Mouse (Mus musculus): ENCODE results near the gene Epb41l2. TPM values are rescaled to one million over a fixed set of nuclear protein-coding genes. Genes with fewer than 3 reads are reported as not detected.

The Epb41l2 gene
- polyA plus RNA-seq (2015; fragmentation: Nextera tagmentation; extraction: Ambion mirVana), result 84.4 and 95.3 TPM in 2 replicates

DNA sequence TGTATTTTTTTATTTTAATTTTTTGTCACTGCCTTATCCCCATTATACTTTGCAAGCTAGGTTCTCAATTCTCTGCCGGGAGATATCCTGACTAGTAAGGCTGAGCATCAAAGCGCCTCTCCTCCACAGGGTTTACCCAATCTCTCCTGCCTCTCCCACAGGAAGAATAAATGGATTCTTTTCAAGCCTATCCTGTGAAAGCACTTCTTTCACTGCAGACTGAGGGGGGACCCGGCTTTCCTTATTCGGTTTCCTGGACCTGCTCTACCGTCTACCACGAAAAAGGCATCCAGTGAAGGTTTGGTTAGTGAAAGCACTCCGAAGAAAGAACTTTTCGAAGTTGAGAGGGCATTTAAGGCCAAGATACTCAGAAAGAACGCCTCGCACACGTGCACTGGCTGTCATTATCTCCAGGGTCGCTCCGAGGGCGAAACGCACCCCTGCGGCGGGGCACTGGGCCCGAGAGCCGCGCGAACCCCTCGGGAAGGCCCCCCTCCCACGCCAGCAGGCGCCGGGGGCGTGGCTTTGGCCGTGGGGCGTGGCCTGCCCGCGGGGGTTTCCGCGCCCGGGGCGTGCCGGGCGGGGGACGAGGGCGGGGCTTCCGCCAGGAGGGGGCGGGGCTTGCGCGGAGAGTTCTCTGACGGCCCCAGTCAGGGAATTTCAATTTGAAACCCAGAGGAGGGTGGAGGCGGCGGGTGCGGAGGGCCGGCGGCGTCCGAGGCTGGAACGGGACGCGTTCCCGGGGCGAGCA lies at the start of gene Epb41l2:
Gene Epb41l2 (plus strand): TSS at position 591 of the 751 bp plus-strand sequence.
- H3K4me2 ChIP-seq (ENCODE audit: low read depth, low read length), result peak within 1 kb of the TSS; percentile 72
- H3K4me3 ChIP-seq (ENCODE audit: low read length), result peak within 1 kb of the TSS; percentile 87
- no peaks in the 10 kb centered on the region for H3K9me3 ChIP-seq (ENCODE audit: control insufficient read depth, low read length)
- peak within 1 kb of the TSS; percentile 92 for H3K9ac ChIP-seq (ENCODE audit: low read length)
- WGBS, result under 1% methylated on average over 52 of the region's 55 CpGs
- no peaks in the 10 kb centered on the region for H3K27me3 ChIP-seq (ENCODE audit: control insufficient read depth, insufficient read depth, low read depth, low read length)
- ATAC-seq (ENCODE audit: low read depth), result peak; percentile 95
- peaks cover 21% of the 10 kb centered on the region for H3K4me1 ChIP-seq (replicated peaks; ENCODE audit: control insufficient read depth, insufficient read depth, low read length)
- H3K36me3 ChIP-seq (ENCODE audit: control insufficient read depth, insufficient read depth, low read length), result no peaks in the 10 kb centered on the region
- peak within 1 kb of the TSS; percentile 88 for H3K27ac ChIP-seq (ENCODE audit: low read length)

DNA sequence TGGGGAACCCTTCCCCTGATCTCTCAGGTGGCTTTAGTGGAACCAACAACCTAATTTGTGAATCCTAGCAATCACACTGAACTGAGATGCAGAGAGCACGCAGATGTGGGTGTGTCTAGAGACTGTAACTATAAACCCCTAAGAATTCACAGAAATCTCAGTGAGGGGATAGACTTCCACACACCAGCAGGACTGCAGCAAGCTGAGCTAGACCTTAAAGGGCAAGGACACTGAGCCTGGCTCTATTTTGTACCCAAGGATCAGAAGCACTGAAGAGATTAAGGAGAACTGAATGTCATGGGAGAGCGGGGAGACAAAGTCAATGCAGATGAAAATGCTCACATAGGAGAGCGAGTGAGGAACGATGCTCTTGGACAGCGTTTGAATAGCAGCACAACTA lies 49.6 kb upstream of the Epb41l2 start:
- Histone ChIP-seq H3K4me2 (ENCODE audit: low read depth, low read length) (no peak overlapping the region), H3K4me1 (replicated peaks; ENCODE audit: control insufficient read depth, insufficient read depth, low read length) (peaks cover 5% of the 10 kb centered on the region; the same call in 1 of the 2 replicates), H3K9me3 (ENCODE audit: control insufficient read depth, low read length) (no peaks in the 10 kb centered on the region), H3K4me3 (ENCODE audit: low read length) (no peak overlapping the region), H3K9ac (ENCODE audit: low read length) (no peak overlapping the region), H3K27ac (ENCODE audit: low read length) (no peak overlapping the region), H3K27me3 (ENCODE audit: control insufficient read depth, insufficient read depth, low read depth, low read length) (no peaks in the 10 kb centered on the region), H3K36me3 (ENCODE audit: control insufficient read depth, insufficient read depth, low read length) (no peaks in the 10 kb centered on the region)
- ATAC-seq (ENCODE audit: low read depth), result no peak
- whole genome bisulfite sequencing, result 86% methylated on average over 5 of the region's 5 CpGs

DNA sequence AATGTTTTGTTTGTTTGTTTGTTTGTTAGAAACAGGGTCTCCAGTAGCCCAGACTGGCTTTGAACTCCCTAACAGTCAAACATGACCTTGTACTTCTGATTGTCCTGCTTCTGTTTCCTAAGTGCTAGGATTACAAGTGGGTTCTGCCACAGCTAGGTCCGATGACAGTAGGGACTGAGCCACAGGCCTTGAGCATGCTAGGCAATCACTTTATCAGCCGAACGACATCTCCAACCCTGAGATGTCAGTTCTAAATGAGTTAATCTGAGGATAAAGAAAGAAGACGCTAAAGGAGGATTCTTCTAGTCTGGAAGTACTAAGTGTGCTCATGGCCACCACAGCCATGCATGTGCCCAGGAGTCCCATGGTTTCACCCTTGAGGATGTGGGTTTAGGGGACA lies 48.9 kb upstream of the Epb41l2 start:
- H3K27ac ChIP-seq (ENCODE audit: low read length), result no peak overlapping the region
- 68% methylated on average over 4 of the region's 4 CpGs for WGBS

DNA sequence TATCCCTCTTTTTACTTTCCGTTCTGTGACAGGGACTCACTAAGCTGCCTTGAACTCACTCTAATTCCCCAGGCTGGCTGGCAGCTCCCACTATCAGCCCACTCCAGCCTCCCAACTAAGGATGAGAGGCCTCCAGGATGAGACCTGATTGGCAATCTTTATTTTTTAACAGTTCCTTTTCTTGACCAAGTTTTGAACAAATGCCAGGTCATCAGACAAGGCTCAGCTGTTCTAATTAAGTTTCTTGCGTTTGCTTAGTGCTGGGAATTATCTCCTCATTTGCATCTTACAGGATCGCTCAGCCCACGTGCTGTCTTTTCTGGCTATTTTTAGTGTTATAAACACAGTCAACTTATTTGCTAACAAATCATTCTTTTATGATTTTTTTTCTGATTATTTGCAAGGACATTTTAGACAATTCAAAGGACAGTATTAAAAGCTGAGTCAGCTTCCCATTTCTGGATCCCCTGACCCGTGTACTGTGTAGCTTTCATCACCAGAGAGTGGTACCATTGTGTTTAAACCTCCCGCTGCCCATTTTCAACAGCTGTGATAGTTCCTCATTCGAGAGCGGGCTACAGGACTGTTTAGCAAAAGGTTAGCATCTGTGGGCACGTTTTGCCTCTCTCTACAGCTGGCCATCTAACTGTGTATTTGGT lies 47.9 kb upstream of the Epb41l2 start:
- no peak for ATAC-seq (ENCODE audit: low read depth)
- 44% methylated on average over 9 of the region's 9 CpGs for WGBS
- H3K4me2 ChIP-seq (ENCODE audit: low read depth, low read length), result no peak overlapping the region

More for the DNA sequence above, 48.9 kb upstream of the Epb41l2 start:
- no peak overlapping the region for H3K4me2 ChIP-seq (ENCODE audit: low read depth, low read length)
- ATAC-seq (ENCODE audit: low read depth), result no peak
- no peaks in the 10 kb centered on the region for H3K27me3 ChIP-seq (ENCODE audit: control insufficient read depth, insufficient read depth, low read depth, low read length)
- H3K4me3 ChIP-seq (ENCODE audit: low read length), result no peak overlapping the region
- H3K36me3 ChIP-seq (ENCODE audit: control insufficient read depth, insufficient read depth, low read length), result no peaks in the 10 kb centered on the region
- H3K9ac ChIP-seq (ENCODE audit: low read length), result no peak overlapping the region
- no peaks in the 10 kb centered on the region for H3K9me3 ChIP-seq (ENCODE audit: control insufficient read depth, low read length)
- H3K4me1 ChIP-seq (replicated peaks; ENCODE audit: control insufficient read depth, insufficient read depth, low read length), result peaks cover 5% of the 10 kb centered on the region; the same call in 1 of the 2 replicates

DNA sequence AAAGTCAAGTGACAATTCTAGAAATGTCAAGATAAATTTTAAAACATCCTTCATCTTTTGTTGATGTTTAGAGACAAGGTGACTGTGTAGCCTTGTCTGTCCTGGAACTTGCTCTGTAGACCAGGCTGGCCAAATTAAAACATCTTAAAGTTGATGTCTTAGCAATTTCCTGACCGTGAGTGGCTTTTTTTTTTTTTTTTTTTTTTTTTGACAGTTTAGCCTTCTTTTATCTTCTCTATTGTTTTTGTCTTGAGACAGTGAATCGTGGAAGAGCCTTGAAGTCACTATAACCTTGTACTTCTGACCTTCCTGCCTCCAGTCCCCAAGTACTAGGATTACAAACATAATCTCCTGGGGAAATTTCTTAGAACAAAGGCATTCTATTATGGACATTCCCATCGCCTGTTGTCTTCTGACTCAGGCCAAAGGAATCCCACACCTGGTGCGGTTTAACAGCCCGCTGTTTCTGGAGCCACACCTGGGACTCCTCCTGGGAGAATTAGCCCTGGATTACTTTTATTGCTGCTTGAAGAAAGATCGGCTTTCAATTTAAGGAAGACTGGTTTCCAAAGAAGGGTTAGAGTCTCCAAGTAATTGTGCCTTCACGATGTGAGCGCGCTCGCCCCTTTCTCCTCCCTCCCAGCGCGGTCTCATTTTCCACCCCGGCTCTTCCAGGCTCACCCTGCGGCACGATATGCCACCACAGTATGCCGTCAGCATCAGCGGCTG lies 45.6 kb upstream of the Epb41l2 start:
- Histone ChIP-seq H3K4me3 (ENCODE audit: low read length) (no peak overlapping the region), H3K9ac (ENCODE audit: low read length) (no peak overlapping the region), H3K4me2 (ENCODE audit: low read depth, low read length) (peak overlapping the region; percentile 32), H3K27me3 (ENCODE audit: control insufficient read depth, insufficient read depth, low read depth, low read length) (no peaks in the 10 kb centered on the region), H3K36me3 (ENCODE audit: control insufficient read depth, insufficient read depth, low read length) (no peaks in the 10 kb centered on the region), H3K4me1 (replicated peaks; ENCODE audit: control insufficient read depth, insufficient read depth, low read length) (peaks cover 12% of the 10 kb centered on the region), H3K9me3 (ENCODE audit: control insufficient read depth, low read length) (no peaks in the 10 kb centered on the region), H3K27ac (ENCODE audit: low read length) (no peak overlapping the region)
- WGBS, result 24% methylated on average over 17 of the region's 17 CpGs
- ATAC-seq (ENCODE audit: low read depth), result no peak

More for the DNA sequence above, 47.9 kb upstream of the Epb41l2 start:
- H3K27me3 ChIP-seq (ENCODE audit: control insufficient read depth, insufficient read depth, low read depth, low read length), result no peaks in the 10 kb centered on the region
- no peaks in the 10 kb centered on the region for H3K36me3 ChIP-seq (ENCODE audit: control insufficient read depth, insufficient read depth, low read length)
- H3K4me3 ChIP-seq (ENCODE audit: low read length), result no peak overlapping the region
- no peak overlapping the region for H3K9ac ChIP-seq (ENCODE audit: low read length)
- H3K27ac ChIP-seq (ENCODE audit: low read length), result no peak overlapping the region
- peaks cover 5% of the 10 kb centered on the region; the same call in 1 of the 2 replicates for H3K4me1 ChIP-seq (replicated peaks; ENCODE audit: control insufficient read depth, insufficient read depth, low read length)
- no peaks in the 10 kb centered on the region for H3K9me3 ChIP-seq (ENCODE audit: control insufficient read depth, low read length)

DNA sequence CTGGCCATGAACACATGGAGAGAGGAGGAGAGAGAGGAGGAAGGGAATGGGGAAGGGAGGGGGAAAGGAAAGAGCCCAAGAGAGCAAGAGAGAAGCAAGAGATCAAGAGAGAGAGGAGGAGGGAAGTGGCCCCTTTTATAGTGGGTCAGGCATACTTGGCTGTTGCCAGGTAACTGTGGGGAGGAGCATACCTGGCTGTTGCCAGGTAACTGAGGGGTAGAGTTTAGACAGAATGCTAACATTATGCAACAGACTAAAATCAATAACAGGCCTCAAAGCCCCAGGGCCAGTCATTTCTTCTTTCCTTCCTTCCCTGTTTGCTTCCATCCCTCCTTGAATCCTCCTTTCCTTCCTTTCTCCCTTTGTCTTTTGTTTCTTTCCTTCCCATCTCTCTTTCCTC lies 41.9 kb upstream of the Epb41l2 start:
- H3K4me3 ChIP-seq (ENCODE audit: low read length), result no peak overlapping the region
- no peaks in the 10 kb centered on the region for H3K36me3 ChIP-seq (ENCODE audit: control insufficient read depth, insufficient read depth, low read length)
- H3K9me3 ChIP-seq (ENCODE audit: control insufficient read depth, low read length), result no peaks in the 10 kb centered on the region
- H3K4me2 ChIP-seq (ENCODE audit: low read depth, low read length), result no peak overlapping the region
- H3K4me1 ChIP-seq (replicated peaks; ENCODE audit: control insufficient read depth, insufficient read depth, low read length), result peaks cover 12% of the 10 kb centered on the region
- peak; percentile 66 for ATAC-seq (ENCODE audit: low read depth)
- no peak overlapping the region for H3K9ac ChIP-seq (ENCODE audit: low read length)
- H3K27me3 ChIP-seq (ENCODE audit: control insufficient read depth, insufficient read depth, low read depth, low read length), result no peaks in the 10 kb centered on the region
- H3K27ac ChIP-seq (ENCODE audit: low read length), result no peak overlapping the region

DNA sequence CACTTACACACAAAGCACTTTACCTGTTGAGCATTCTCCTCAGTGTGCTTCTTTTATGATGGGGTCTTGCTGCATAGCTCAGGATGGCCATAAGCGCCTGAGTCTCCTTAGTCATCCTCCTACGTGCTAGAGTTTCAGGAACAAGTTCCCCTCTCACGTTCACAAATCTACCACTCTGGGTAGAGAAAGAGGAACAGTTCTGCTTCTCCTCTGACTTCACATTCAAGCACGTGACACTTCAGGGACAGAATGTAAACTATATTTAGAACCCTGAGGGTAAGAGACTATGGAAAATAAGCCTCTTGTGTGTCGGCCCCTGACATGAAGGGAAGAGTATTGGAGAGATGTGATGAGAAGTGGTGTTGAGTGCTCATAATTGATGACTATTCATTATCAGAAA lies 41.2 kb upstream of the Epb41l2 start:
- H3K9me3 ChIP-seq (ENCODE audit: control insufficient read depth, low read length), result no peaks in the 10 kb centered on the region
- H3K4me1 ChIP-seq (replicated peaks; ENCODE audit: control insufficient read depth, insufficient read depth, low read length), result peaks cover 12% of the 10 kb centered on the region
- H3K4me3 ChIP-seq (ENCODE audit: low read length), result no peak overlapping the region
- H3K9ac ChIP-seq (ENCODE audit: low read length), result no peak overlapping the region
- no peak overlapping the region for H3K27ac ChIP-seq (ENCODE audit: low read length)
- no peaks in the 10 kb centered on the region for H3K27me3 ChIP-seq (ENCODE audit: control insufficient read depth, insufficient read depth, low read depth, low read length)
- H3K36me3 ChIP-seq (ENCODE audit: control insufficient read depth, insufficient read depth, low read length), result no peaks in the 10 kb centered on the region
- 53% methylated on average over 5 of the region's 5 CpGs for WGBS
- ATAC-seq (ENCODE audit: low read depth), result no peak; the same call in 1 of the 2 replicates
- no peak overlapping the region for H3K4me2 ChIP-seq (ENCODE audit: low read depth, low read length)

DNA sequence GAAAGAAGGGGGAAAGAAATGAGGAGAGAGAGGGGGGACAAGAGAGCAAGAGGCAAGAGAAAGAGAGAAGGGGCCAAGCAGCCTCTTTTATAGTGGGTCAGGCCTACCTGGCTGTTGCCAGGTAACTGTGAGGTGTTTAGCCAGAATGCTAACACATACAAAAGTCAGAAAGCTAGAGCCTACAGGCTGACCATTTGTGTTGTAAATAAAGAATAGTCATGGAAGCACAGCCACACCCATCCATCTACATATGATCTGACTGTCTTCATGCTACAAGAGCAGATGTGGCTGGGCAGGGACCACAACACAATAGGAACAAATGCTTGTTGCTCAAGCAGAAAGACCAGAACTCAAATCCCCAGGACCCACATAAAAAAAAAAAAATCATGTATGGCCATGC lies 40.1 kb upstream of the Epb41l2 start:
- no peak overlapping the region for H3K9ac ChIP-seq (ENCODE audit: low read length)
- H3K9me3 ChIP-seq (ENCODE audit: control insufficient read depth, low read length), result no peaks in the 10 kb centered on the region
- H3K4me3 ChIP-seq (ENCODE audit: low read length), result no peak overlapping the region
- no peak overlapping the region for H3K4me2 ChIP-seq (ENCODE audit: low read depth, low read length)
- peaks cover 8% of the 10 kb centered on the region; the same call in 1 of the 2 replicates for H3K4me1 ChIP-seq (replicated peaks; ENCODE audit: control insufficient read depth, insufficient read depth, low read length)
- no peak for ATAC-seq (ENCODE audit: low read depth)
- no peaks in the 10 kb centered on the region for H3K36me3 ChIP-seq (ENCODE audit: control insufficient read depth, insufficient read depth, low read length)
- no peak overlapping the region for H3K27ac ChIP-seq (ENCODE audit: low read length)
- H3K27me3 ChIP-seq (ENCODE audit: control insufficient read depth, insufficient read depth, low read depth, low read length), result no peaks in the 10 kb centered on the region

DNA sequence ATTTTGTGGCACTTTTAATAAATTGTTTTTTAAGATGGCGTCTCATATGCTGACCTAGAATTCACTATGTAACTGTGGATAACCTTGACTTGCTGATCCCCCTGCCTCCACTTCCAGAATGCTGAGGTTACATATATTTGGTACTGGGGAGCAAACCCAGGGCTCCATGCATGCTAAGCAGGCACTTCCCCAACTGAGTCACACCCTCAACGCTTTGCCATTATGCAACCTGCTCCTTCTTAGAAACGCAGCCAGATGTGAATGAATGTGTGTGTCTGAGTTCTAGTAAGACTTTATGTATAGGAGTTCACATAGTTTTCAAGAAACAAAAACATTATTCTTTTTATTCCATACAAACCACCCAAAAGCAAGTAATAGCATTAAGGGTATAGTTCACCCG lies 38.4 kb upstream of the Epb41l2 start:
- Histone ChIP-seq H3K9ac (ENCODE audit: low read length) (no peak overlapping the region), H3K27ac (ENCODE audit: low read length) (no peak overlapping the region), H3K4me3 (ENCODE audit: low read length) (no peak overlapping the region), H3K9me3 (ENCODE audit: control insufficient read depth, low read length) (no peaks in the 10 kb centered on the region), H3K36me3 (ENCODE audit: control insufficient read depth, insufficient read depth, low read length) (no peaks in the 10 kb centered on the region), H3K4me1 (replicated peaks; ENCODE audit: control insufficient read depth, insufficient read depth, low read length) (peaks cover 8% of the 10 kb centered on the region), H3K27me3 (ENCODE audit: control insufficient read depth, insufficient read depth, low read depth, low read length) (no peaks in the 10 kb centered on the region), H3K4me2 (ENCODE audit: low read depth, low read length) (no peak overlapping the region)
- ATAC-seq (ENCODE audit: low read depth), result no peak
- WGBS, result 85% methylated on average over 4 of the region's 4 CpGs

Data from lung, embryonic 16.5 days (tissue).